Mouse (Mus musculus) lung, embryonic 15.5 days (tissue): ENCODE data around the gene Gng7. TPM values are rescaled to one million over a fixed set of nuclear protein-coding genes. Genes with fewer than 3 reads are reported as not detected.

Source experiments
- ATAC-seq: fragments of 200-750 bp; cut with Nextera tagmentation; 2 replicates; pipeline ENCODE4 v1.8.0; 2017; ENCODE audit warnings: moderate number of reproducible peaks, borderline replicate concordance; ENCODE audit not compliant: low FRiP score, low TSS enrichment; ENCODE audit errors: extremely low read depth
- H3K27ac ChIP-seq: fragments of 300-500 bp; sonication (generic); 2 replicates; pipeline ENCODE4 v1.5.1; 2015; ENCODE audit warnings: moderate library complexity, mild to moderate bottlenecking, inconsistent platforms
- H3K27me3 ChIP-seq: fragments of 300-500 bp; sonication (generic); 2 replicates; pipeline ENCODE4 v1.6.1; 2015; ENCODE audit warnings: inconsistent platforms
- H3K36me3 ChIP-seq: fragments of 300-500 bp; sonication (generic); 2 replicates; pipeline ENCODE4 v1.6.1; 2015; ENCODE audit warnings: inconsistent platforms
- H3K4me1 ChIP-seq: fragments of 300-500 bp; sonication (generic); 2 replicates; pipeline ENCODE4 v1.6.1; 2015; ENCODE audit warnings: inconsistent platforms
- H3K4me2 ChIP-seq: fragments of 300-500 bp; sonication (generic); 2 replicates; pipeline ENCODE4 v1.6.1; 2015; ENCODE audit warnings: inconsistent platforms, mild to moderate bottlenecking, moderate library complexity
- H3K4me3 ChIP-seq: fragments of 300-500 bp; sonication (generic); 2 replicates; pipeline ENCODE4 v1.5.1; 2015; ENCODE audit warnings: mild to moderate bottlenecking, inconsistent platforms
- H3K9ac ChIP-seq: fragments of 300-500 bp; sonication (generic); 2 replicates; pipeline ENCODE4 v1.6.1; 2015; ENCODE audit warnings: inconsistent platforms
- H3K9me3 ChIP-seq: fragments of 300-500 bp; sonication (generic); 2 replicates; pipeline ENCODE4 v1.6.1; 2016; ENCODE audit warnings: inconsistent platforms
- WGBS: fragments of 180-500 bp; shearing (Covaris S2); methylation state at CpG from one replicate; pipeline ENCODE4 v1.1.7; 2015; 5-methylcytosine and 5-hydroxymethylcytosine counted together
- polyA plus RNA-seq: library from polyadenylated mRNA; unstranded; fragments of >200 nt; fragmentation: Nextera tagmentation; extraction: Ambion mirVana; gene quantifications from 2 replicates; pipeline ENCODE4 v1.2.1, GENCODE M21; 2015

Gene Gng7
- polyA plus RNA-seq, 1 experiment from 2014 or later = 6.6 TPM

- Histone ChIP-seq H3K4me3 (no peak overlapping the region), H3K9ac (no peak overlapping the region), H3K27me3 (no peaks in the 10 kb centered on the region), H3K36me3 (no peaks in the 10 kb centered on the region), H3K27ac (peak overlapping the region; percentile 65; the same call in 1 of the 2 replicates), H3K4me1 (peaks cover 30% of the 10 kb centered on the region), H3K4me2 (no peak overlapping the region), H3K9me3 (no peaks in the 10 kb centered on the region)
- ATAC-seq = peak; percentile 53; the same call in 1 of the 2 replicates
- 25% methylated on average over 6 of the region's 6 CpGs for WGBS
These were observed 66.2 kb downstream of the Gng7 start for GRCm38 (mm10) chr10:80948570-80948969.

- Histone ChIP-seq H3K9ac (no peak overlapping the region), H3K9me3 (no peaks in the 10 kb centered on the region), H3K36me3 (no peaks in the 10 kb centered on the region), H3K27ac (peak overlapping the region; percentile 65), H3K4me1 (peaks cover 30% of the 10 kb centered on the region), H3K27me3 (no peaks in the 10 kb centered on the region), H3K4me3 (no peak overlapping the region), H3K4me2 (no peak overlapping the region)
- WGBS = 10% methylated on average over 2 of the region's 2 CpGs
- ATAC-seq = no peak
These were observed 66.9 kb downstream of the Gng7 start for GRCm38 (mm10) chr10:80947802-80948201.

GRCm38 (mm10) chr10:80946684-80947437, 67.9 kb downstream of the Gng7 start:
- Histone ChIP-seq H3K4me3 (no peak overlapping the region), H3K27me3 (no peaks in the 10 kb centered on the region), H3K9me3 (no peaks in the 10 kb centered on the region), H3K27ac (peak overlapping the region; percentile 32), H3K36me3 (no peaks in the 10 kb centered on the region), H3K4me2 (no peak overlapping the region), H3K4me1 (peaks cover 30% of the 10 kb centered on the region), H3K9ac (no peak overlapping the region)
- ATAC-seq = no peak
- WGBS = 59% methylated on average over 14 of the region's 14 CpGs

GRCm38 (mm10) chr10:80944231-80944630, 70.5 kb downstream of the Gng7 start:
- ATAC-seq = no peak
- no peak overlapping the region for H3K4me3 ChIP-seq
- H3K9me3 ChIP-seq = no peaks in the 10 kb centered on the region
- H3K36me3 ChIP-seq = no peaks in the 10 kb centered on the region
- 71% methylated on average over 5 of the region's 5 CpGs for WGBS
- H3K27me3 ChIP-seq = no peaks in the 10 kb centered on the region
- no peak overlapping the region for H3K9ac ChIP-seq
- H3K4me1 ChIP-seq = peaks cover 46% of the 10 kb centered on the region
- H3K4me2 ChIP-seq = no peak overlapping the region
- H3K27ac ChIP-seq = no peak overlapping the region

- peaks cover 46% of the 10 kb centered on the region for H3K4me1 ChIP-seq
- no peak overlapping the region for H3K4me2 ChIP-seq
- no peaks in the 10 kb centered on the region for H3K36me3 ChIP-seq
- 41% methylated on average over 9 of the region's 9 CpGs for WGBS
- no peak overlapping the region for H3K4me3 ChIP-seq
- H3K9me3 ChIP-seq = no peaks in the 10 kb centered on the region
- ATAC-seq = no peak
- no peak overlapping the region for H3K9ac ChIP-seq
- no peak overlapping the region for H3K27ac ChIP-seq
- no peaks in the 10 kb centered on the region for H3K27me3 ChIP-seq
These were observed 71.0 kb downstream of the Gng7 start for GRCm38 (mm10) chr10:80943701-80944100.

- no peaks in the 10 kb centered on the region for H3K27me3 ChIP-seq
- H3K36me3 ChIP-seq = no peaks in the 10 kb centered on the region
- no peak for ATAC-seq
- H3K4me1 ChIP-seq = peaks cover 46% of the 10 kb centered on the region
- 55% methylated on average over 8 of the region's 8 CpGs for WGBS
- no peak overlapping the region for H3K9ac ChIP-seq
- no peak overlapping the region for H3K4me3 ChIP-seq
- H3K9me3 ChIP-seq = no peaks in the 10 kb centered on the region
- no peak overlapping the region for H3K4me2 ChIP-seq
- H3K27ac ChIP-seq = no peak overlapping the region
These were observed 71.8 kb downstream of the Gng7 start for GRCm38 (mm10) chr10:80942919-80943318.

- peaks cover 51% of the 10 kb centered on the region for H3K4me1 ChIP-seq
- ATAC-seq = no peak
- H3K4me3 ChIP-seq = no peak overlapping the region
- H3K9ac ChIP-seq = no peak overlapping the region
- peak overlapping the region; percentile 63; the same call in 1 of the 2 replicates for H3K4me2 ChIP-seq
- H3K27ac ChIP-seq = peak overlapping the region; percentile 83
- WGBS = 22% methylated on average over 2 of the region's 2 CpGs
- no peaks in the 10 kb centered on the region for H3K27me3 ChIP-seq
- H3K9me3 ChIP-seq = no peaks in the 10 kb centered on the region
- H3K36me3 ChIP-seq = no peaks in the 10 kb centered on the region
These were observed 73.8 kb downstream of the Gng7 start for GRCm38 (mm10) chr10:80940988-80941347.

- Histone ChIP-seq H3K4me2 (peak overlapping the region; percentile 63), H3K9ac (0 out of 2 replicates have a peak overlapping the region, but pooled peaks have one; percentile 15), H3K27me3 (no peaks in the 10 kb centered on the region), H3K27ac (peak overlapping the region; percentile 83), H3K4me3 (peak overlapping the region; percentile 33; the same call in 1 of the 2 replicates), H3K36me3 (no peaks in the 10 kb centered on the region), H3K4me1 (peaks cover 56% of the 10 kb centered on the region), H3K9me3 (no peaks in the 10 kb centered on the region)
- ATAC-seq = 0 out of 2 replicates have a peak, but pooled peaks have one; percentile 11
- 17% methylated on average over 8 of the region's 8 CpGs for WGBS
These were observed 74.3 kb downstream of the Gng7 start for GRCm38 (mm10) chr10:80940320-80940987.

GRCm38 (mm10) chr10:80939671-80940070, 75.1 kb downstream of the Gng7 start:
- peaks cover 60% of the 10 kb centered on the region for H3K4me1 ChIP-seq
- ATAC-seq = peak; percentile 37; the same call in 1 of the 2 replicates
- no peaks in the 10 kb centered on the region for H3K9me3 ChIP-seq
- H3K4me3 ChIP-seq = peak overlapping the region; percentile 33
- peak overlapping the region; percentile 83 for H3K27ac ChIP-seq
- H3K27me3 ChIP-seq = 0 out of 2 replicates have a peak, but pooled peaks cover under 1% of the 10 kb centered on the region
- no peaks in the 10 kb centered on the region for H3K36me3 ChIP-seq
- H3K4me2 ChIP-seq = peak overlapping the region; percentile 63
- WGBS = 3% methylated on average over 28 of the region's 28 CpGs
- H3K9ac ChIP-seq = peak overlapping the region; percentile 15

- peak overlapping the region; percentile 15 for H3K9ac ChIP-seq
- ATAC-seq = peak; percentile 11; the same call in 1 of the 2 replicates
These were observed 75.8 kb downstream of the Gng7 start for GRCm38 (mm10) chr10:80938831-80939550.

GRCm38 (mm10) chr10:80937646-80938045, 77.1 kb downstream of the Gng7 start:
- H3K9me3 ChIP-seq = no peaks in the 10 kb centered on the region
- H3K4me2 ChIP-seq = peak overlapping the region; percentile 79
- H3K27me3 ChIP-seq = peaks cover 20% of the 10 kb centered on the region
- peaks cover 74% of the 10 kb centered on the region for H3K4me1 ChIP-seq
- ATAC-seq = peak; percentile 23
- H3K36me3 ChIP-seq = no peaks in the 10 kb centered on the region
- H3K9ac ChIP-seq = no peak overlapping the region
- no peak overlapping the region for H3K4me3 ChIP-seq
- peak overlapping the region; percentile 75 for H3K27ac ChIP-seq
- 29% methylated on average over 8 of the region's 8 CpGs for WGBS

More at GRCm38 (mm10) chr10:80938831-80939550, 75.8 kb downstream of the Gng7 start:
- WGBS = 12% methylated on average over 15 of the region's 15 CpGs
- Histone ChIP-seq H3K27me3 (peaks cover 7% of the 10 kb centered on the region; the same call in 1 of the 2 replicates), H3K9me3 (no peaks in the 10 kb centered on the region), H3K4me1 (peaks cover 61% of the 10 kb centered on the region), H3K36me3 (no peaks in the 10 kb centered on the region), H3K27ac (peak overlapping the region; percentile 83), H3K4me3 (peak overlapping the region; percentile 33), H3K4me2 (peak overlapping the region; percentile 63)
